Mouse (Mus musculus) heart, postnatal 0 days (tissue): ENCODE measurements around the gene Txndc11.

Source experiments
- CTCF ChIP-seq: IDR thresholded peaks from 2 replicates; pipeline ENCODE4 v1.5.1; 2016; ENCODE audit warnings: antibody characterized with exemption, control low read depth, low read depth
- EP300 ChIP-seq: IDR thresholded peaks from 2 replicates; pipeline ENCODE4 v1.6.1; 2016; ENCODE audit warnings: antibody characterized with exemption, low read depth

DNA sequence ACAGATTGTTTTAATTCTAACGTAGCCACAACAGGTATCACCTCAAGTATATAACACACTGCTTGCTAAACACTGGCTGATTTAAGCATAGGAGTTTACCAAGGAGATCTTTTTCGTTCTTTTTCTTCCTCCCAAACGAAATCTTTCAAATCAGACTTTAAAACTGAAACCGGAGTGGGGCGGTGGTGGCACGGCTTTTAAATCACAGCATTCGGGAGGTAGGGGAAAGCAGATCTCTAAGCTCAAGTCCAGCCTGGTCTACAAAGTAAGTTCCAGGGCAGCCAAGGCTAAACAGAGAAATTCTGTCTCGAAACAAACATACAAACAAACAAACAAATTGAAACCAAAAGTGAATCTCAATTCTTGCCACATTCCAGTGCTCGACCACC, 40.6 kb upstream of the Txndc11 start:
- no peak for TF ChIP-seq EP300
- no peak for TF ChIP-seq CTCF
